Mouse (Mus musculus) brain, adult 2 months (tissue): ENCODE data around the gene Tubd1.
"Not testable (repeated sequence)": the region's sequence is repeated elsewhere in the genome, so short reads cannot be mapped to it uniquely, and the experiment has no call there.

ENCODE experiments used
- DNase-seq: peaks from one replicate; pipeline ENCODE4 v3.0.0; 2011; ENCODE audit warnings: low read depth, low spot score

Tubd1 gene

DNA sequence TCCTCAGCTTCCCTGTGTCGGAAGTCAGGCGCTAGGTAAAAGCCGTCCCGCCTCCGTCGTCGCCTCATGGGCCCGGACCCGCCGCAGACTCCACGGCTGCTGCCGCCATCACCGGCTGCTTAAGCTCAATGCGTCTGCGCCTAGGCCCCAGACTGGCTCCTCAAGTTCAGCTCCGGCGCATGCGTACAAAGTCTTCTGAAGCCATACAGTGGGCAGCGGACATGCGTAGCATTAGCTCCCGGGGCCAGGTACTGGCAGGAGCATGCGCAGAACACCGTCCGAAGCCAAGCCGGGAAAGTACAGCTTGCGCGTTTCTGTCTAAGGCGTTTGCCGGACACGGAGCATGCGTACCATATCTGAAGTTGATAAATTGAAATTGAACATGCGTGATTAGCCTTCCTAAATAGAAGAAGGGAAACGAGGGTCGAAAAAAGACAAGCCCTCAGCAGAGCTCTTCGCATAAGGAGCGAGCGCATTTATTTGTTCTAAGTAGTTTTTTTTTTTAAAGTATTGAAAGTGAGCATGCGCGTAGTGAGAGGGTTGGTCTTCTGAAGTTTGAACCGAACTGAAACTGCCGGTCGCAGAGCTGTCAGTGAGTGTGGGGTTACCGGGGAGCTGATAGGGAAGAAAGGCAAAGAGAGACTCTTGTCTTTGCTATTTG lies at the start of gene Tubd1, which contains the start of gene Rps6kb1:
TSS of gene Tubd1 (plus strand) at position 353 of the 661 bp plus-strand sequence.
TSS of gene Rps6kb1 (minus strand) at position 167 of the 661 bp plus-strand sequence.
- DNase-seq, result peak; percentile 100

DNA sequence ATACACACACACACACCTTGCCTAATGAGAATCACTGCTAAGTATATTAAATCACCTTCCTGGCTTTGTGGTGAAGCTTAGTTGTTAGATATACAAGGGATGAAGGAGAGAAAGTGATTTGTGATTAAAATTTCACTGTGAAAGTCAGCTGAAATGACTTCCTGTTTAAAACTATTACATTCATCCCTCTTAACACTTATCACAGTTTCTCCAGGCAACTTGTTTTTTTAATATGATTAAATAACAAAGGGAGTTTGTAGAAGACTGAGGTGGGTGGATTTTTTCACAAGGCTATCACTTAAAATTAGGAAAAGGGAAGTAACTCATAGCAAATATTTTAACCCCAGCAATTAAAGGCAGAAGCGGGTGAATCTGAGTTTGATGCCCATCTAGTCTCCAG lies 47.4 kb upstream of the Tubd1 start:
- no peak for DNase-seq

DNA sequence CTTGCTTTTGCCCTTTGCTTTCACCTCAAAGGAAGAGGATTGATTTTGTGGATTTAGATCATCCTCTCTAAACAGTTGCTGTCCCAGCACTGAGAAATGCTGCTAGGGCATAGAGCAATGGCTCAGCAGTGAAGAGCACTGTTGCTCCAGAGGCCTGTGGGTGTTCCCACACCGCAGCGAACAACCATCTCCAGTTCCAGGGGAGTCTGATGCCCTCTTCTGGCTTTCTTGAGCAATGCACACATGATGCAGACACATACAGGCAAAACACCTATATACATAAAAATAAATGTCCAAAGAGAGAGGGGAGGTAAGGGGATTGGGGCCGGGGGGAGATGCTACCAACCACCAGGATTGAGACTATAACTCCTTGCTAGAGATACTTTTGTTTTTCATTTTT lies 46.9 kb upstream of the Tubd1 start:
- peak; percentile 20 for DNase-seq

DNA sequence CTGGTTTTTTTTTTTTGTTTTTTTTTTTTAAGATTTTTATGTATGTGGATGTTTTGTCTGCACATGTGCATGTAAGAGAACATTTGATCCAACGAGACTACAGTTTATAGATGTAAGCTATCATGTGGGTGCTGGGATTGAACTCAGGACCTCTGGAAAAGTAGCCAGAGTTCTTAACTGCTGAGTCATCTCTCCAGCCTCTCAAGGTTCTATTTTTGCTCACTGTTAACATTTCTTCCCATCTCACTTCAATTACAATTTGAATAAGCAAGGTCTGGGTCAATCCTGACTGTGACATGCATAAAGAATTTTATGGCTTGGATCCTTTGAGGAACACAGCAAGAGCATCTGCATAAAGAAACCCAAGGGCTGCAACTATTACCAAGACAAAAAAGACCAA lies 44.0 kb upstream of the Tubd1 start:
- DNase-seq, result no peak

DNA sequence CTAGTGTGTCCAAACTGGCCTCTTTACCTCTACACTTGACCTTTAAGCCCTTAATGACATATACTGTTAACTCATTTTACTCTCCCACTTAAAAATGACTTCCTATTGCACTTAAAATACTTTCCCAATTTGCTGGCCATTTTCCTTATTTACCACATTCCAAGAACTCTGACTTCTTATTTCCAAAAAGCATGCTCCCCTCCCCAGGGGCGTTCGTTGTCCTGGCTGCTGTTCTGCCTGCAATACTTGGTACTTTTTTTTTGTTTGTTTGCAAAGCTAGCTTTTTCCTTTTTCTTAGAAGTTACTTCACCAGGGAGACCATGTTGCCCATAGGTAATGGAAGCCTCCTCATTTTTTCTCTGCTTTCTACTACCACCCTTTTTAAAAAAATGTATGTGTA lies 41.7 kb upstream of the Tubd1 start:
- no peak for DNase-seq

GRCm38 (mm10) chr11:86507334-86507733 lies 37.5 kb upstream of the Tubd1 start:
- no peak for DNase-seq

DNA sequence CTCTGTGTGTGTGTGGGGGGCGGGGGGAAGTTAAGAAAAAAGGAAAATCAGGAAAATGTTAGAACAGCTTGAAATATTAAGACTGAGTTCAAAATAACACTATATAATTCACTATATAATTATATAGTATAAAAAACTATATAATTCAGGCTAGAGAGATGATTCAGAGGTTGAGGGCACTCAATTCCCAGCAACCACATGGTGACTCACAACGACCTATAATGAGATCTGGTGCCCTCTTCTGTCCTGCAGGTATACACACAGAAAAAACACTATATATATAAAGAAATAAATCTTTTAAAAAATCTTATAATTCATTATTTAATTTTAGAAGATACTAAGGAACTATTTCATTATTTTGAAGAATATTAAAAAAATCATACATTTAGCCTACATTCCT lies 36.8 kb upstream of the Tubd1 start:
- no peak for DNase-seq

DNA sequence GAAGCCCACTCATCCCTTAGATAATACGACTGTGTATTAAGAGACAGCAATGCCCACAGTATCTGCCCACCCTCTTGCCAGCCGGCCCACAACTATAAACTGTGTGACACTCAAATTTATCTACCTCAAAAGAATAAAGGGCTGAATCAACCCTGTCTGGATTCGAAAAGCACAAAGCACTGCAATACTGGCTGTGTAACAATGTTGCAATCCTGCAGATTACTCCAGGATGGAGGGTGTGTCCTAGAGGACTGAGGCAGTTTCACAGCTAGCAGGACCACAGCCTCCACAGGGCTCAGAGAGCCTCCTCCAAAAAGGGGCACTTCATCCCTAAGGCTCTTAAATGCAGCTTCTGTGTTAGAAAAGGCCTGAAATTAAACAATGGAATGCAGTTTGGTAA lies 28.2 kb upstream of the Tubd1 start:
- DNase-seq, result no peak

DNA sequence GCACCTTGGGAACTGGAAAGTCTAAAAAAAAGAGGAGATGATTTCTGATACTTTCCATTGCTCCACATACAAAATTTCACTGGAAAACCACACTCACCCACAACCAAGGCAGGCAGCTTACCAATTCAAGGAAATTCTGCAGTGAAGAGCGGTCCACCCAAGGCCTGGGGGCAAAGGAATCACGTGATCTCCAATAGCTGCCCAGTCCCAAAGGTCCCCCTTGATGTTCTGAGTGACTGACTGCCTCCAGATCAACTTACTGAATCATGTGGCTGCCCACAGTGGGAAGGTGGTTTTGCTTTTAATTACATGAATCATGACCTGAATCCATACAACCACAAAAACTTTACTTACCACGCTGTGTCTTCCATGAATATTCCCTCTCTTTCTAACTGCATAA lies 27.6 kb upstream of the Tubd1 start:
- DNase-seq, result no peak

DNA sequence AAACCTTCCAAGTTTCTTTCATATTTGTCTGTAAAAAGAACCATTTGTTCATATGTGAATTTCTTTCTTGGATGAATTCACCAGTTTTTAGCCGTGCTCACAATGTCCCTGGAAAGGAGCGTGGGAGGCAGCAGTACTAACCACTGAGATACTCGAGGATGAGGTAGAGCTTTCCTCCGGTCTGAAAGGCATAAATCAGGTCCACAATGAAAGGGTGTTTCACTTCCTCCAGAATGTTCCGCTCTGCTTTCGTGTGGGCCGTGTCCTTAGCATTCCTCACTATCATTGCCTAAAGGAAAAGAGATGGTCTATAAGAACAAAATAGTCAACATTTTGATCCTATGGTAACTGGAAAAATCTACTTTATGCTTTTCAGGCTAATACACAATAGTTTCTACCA lies 25.0 kb upstream of the Tubd1 start:
- DNase-seq, result peak; percentile 42

- DNase-seq, result no peak
Observed at GRCm38 (mm10) chr11:86527528-86527927, 17.3 kb upstream of the Tubd1 start.

- peak; percentile 34 for DNase-seq
Observed at GRCm38 (mm10) chr11:86532834-86533233, 12.0 kb upstream of the Tubd1 start.

DNA sequence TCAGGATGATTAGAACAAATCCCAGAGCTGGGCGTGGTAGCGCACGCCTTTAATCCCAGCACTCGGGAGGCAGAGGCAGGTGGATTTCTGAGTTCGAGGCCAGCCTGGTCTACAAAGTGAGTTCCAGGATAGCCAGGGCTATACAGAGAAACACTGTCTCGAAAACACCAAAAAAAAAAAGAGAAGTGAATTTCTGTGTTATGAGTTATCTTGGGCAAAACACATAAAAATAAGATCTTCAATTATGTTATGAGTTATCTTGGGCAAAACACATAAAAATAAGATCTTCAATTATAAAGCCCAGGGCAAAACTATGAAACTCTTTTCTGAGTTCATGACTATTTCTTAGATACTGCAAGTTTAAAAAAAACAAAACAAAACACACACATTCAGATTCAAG lies 11.5 kb upstream of the Tubd1 start:
- not testable (repeated sequence) for DNase-seq

DNA sequence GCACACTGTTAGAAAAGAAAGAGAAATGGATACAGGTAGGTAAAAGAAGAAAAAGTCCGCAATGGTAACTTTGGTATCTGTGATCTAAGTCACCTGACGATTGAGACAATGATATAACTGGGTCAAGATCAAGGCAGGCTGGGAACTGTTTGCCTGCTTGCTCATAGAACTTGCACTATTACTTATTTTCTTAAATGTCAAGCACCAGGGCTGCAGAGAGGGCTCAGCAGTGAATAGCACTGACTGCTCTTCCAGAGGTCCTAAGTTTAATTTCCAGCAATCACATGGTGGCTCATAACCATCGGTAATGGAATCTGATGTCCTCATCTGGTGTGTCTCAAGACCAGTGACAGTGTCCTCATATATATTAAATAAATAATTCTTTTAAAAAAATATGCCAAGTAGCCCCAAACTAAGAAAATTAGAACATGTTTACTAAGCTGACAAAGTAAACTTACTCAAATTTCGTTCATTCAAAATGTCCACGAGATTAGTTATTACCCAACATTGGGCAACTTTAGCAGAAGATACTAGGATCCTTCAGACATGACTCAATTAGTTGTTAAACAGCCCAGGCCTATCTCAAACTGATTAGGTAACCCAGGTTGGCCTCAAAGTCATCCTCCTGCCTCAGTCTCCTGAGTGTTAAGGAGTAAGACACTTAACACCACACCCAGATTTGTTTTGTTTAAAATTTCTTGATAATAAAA lies 10.4 kb upstream of the Tubd1 start:
- no peak for DNase-seq

DNA sequence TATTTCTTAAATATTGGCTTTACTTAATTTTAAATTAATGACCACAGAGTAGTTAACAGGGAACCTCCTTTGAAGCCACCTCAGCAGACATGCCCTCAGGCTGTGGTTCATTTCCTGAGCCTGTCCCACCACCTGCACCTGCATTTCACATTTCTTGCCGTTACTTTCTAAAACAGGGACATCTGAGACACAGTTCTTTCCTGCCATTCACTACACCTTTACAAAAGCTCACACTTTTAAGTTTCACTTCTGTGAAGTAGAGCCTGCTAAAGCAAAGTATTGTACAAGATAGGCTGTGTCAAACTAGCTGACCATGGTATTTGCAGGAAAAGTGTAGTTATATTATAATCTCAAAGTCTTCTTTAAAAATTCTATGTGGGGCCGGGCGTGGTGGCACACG lies 6.0 kb upstream of the Tubd1 start:
- DNase-seq, result no peak

- no peak for DNase-seq
Observed at GRCm38 (mm10) chr11:86539716-86540475, 4.9 kb upstream of the Tubd1 start.

GRCm38 (mm10) chr11:86540476-86540845 lies 4.3 kb upstream of the Tubd1 start:
- no peak for DNase-seq

DNA sequence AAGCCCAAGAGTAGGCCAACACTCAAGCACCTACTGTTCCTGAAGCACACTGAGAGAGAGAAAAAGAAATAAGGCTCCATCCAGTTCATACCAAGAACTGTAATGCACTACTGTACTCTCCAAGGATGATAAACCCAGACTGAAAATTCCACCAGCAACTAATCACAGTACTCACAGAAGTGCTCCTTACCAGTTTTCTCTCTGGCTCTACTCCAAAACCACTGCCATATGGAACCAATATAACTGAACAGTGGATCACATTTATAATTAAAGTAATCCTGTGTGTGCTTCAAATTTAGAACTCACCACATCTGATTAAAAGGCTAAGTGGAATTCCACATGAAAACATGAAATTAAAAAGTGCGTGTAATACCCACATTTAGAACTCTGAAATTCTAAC lies 1.9 kb upstream of the Tubd1 start:
- DNase-seq, result peak; percentile 23

- DNase-seq, result peak; percentile 31
Observed at GRCm38 (mm10) chr11:86543960-86544638, 692 bp upstream of the Tubd1 start.

DNA sequence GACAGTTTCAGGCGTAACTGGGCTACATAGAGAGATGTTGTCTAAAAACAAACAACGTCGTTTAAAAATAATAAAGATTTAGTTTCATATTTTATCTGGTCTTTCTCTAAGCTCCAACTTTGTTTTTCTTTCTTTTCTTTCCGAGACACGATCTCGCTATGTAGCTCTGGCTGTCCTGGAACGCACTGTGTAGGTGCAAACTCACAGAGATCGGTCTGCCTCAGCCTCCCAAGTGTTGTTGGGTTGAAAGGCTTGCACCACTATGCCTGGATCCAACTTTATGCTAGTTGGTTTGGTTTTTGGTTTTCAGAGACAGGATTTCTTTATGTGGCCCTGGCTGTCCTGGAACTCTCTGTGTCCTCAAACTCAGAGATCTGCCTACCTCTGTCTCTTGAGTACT lies 765 bp downstream of the Tubd1 start:
- no peak for DNase-seq

- DNase-seq, result no peak
Observed at GRCm38 (mm10) chr11:86547412-86547811, 2.6 kb downstream of the Tubd1 start.

- no peak for DNase-seq
Observed at GRCm38 (mm10) chr11:86553525-86553924, 8.7 kb downstream of the Tubd1 start.
